Mouse (Mus musculus): ENCODE measurements around the gene Abtb1.

- TF ChIP-seq CTCF (IDR thresholded peaks at IDR 0.05; ENCODE audit: low read depth): no peak
- no peak for TF ChIP-seq EP300 (optimal IDR thresholded peaks at IDR 0.05)
Observed at GRCm38 (mm10) chr6:88821294-88821693, 20.5 kb downstream of the Abtb1 start.
